In genomic region chr12:41558956-41559735, GRCm38 (mm10) we compare ENCODE assay signal across 10 mouse cellular contexts.
DNase-seq lines count a peak whose midpoint lies in the region; ATAC-seq lines count a peak whose summit lies in the region.
"Had no signal": no experiment of that assay in that cellular context is flagged by ENCODE, and none has a peak within 500 bp of the region (broad histone marks: within the 10 kb centered on the region; RNA-seq: fewer than 3 reads in every experiment).

No protein-coding gene starts in this region.

- no peak overlapping the region for H3K9ac ChIP-seq in hindbrain, embryonic 12.5 days
- no peak overlapping the region for H3K9ac ChIP-seq in forebrain, embryonic 11.5 days (ENCODE audit: low read length)
- H3K9ac ChIP-seq in kidney, embryonic 15.5 days, result no peak overlapping the region
- H3K9ac ChIP-seq: limb, embryonic 13.5 days had no signal

- H3K9me3 ChIP-seq in hindbrain, embryonic 12.5 days (replicated peaks), result no peaks in the 10 kb centered on the region
- H3K9me3 ChIP-seq in hindbrain, embryonic 10.5 days, result no peaks in the 10 kb centered on the region
- H3K9me3 ChIP-seq in forebrain, embryonic 11.5 days (ENCODE audit: control insufficient read depth, low read length), result no peaks in the 10 kb centered on the region
- no peaks in the 10 kb centered on the region for H3K9me3 ChIP-seq in kidney, embryonic 15.5 days (replicated peaks)
- H3K9me3 ChIP-seq in heart, embryonic 10.5 days, result no peaks in the 10 kb centered on the region
- H3K9me3 ChIP-seq: limb, embryonic 13.5 days had no signal

- WGBS in hindbrain, embryonic 12.5 days, result 27% methylated on average over 5 of the region's 5 CpGs
- WGBS in hindbrain, embryonic 10.5 days, result 21% methylated on average over 5 of the region's 5 CpGs
- 8% methylated on average over 5 of the region's 5 CpGs for WGBS in forebrain, embryonic 11.5 days
- 46% methylated on average over 5 of the region's 5 CpGs for WGBS in kidney, embryonic 15.5 days
- WGBS in heart, embryonic 10.5 days, result 36% methylated on average over 5 of the region's 5 CpGs

- H3K27me3 ChIP-seq in hindbrain, embryonic 12.5 days, result no peaks in the 10 kb centered on the region
- H3K27me3 ChIP-seq in hindbrain, embryonic 10.5 days (ENCODE audit: insufficient read depth, poor library complexity, severe bottlenecking), result no peaks in the 10 kb centered on the region
- no peaks in the 10 kb centered on the region for H3K27me3 ChIP-seq in forebrain, embryonic 11.5 days (ENCODE audit: control insufficient read depth, insufficient read depth, low read length)
- no peaks in the 10 kb centered on the region for H3K27me3 ChIP-seq in kidney, embryonic 15.5 days
- H3K27me3 ChIP-seq in heart, embryonic 10.5 days (ENCODE audit: insufficient read depth, poor library complexity, severe bottlenecking), result no peaks in the 10 kb centered on the region
- H3K27me3 ChIP-seq: limb, embryonic 13.5 days had no signal

- H3K4me2 ChIP-seq in hindbrain, embryonic 12.5 days (replicated peaks), result no peak overlapping the region
- no peak overlapping the region for H3K4me2 ChIP-seq in forebrain, embryonic 11.5 days (ENCODE audit: low read depth, low read length, severe bottlenecking)
- no peak overlapping the region for H3K4me2 ChIP-seq in kidney, embryonic 15.5 days
- H3K4me2 ChIP-seq: limb, embryonic 13.5 days had no signal

- H3K36me3 ChIP-seq in hindbrain, embryonic 12.5 days, result no peaks in the 10 kb centered on the region
- no peaks in the 10 kb centered on the region for H3K36me3 ChIP-seq in hindbrain, embryonic 10.5 days
- no peaks in the 10 kb centered on the region for H3K36me3 ChIP-seq in forebrain, embryonic 11.5 days (ENCODE audit: control insufficient read depth, insufficient read depth, low read length)
- H3K36me3 ChIP-seq in kidney, embryonic 15.5 days, result no peaks in the 10 kb centered on the region
- H3K36me3 ChIP-seq in heart, embryonic 10.5 days, result no peaks in the 10 kb centered on the region
- H3K36me3 ChIP-seq: limb, embryonic 13.5 days had no signal

- DNase-seq in hindbrain, embryonic 10.5 days (ENCODE audit: low spot score), result no peak
- peak; percentile 50 for DNase-seq in forebrain, embryonic 11.5 days (ENCODE audit: low spot score)
- DNase-seq in retina, embryonic 14.5 days (ENCODE audit: low spot score), result peak; percentile 42
- no peak for DNase-seq in adipocyte (ENCODE audit: low spot score)
- no peak for DNase-seq in thymus, postnatal 36 days
- DNase-seq in heart, embryonic 10.5 days (ENCODE audit: low spot score), result no peak
- DNase-seq: lung, postnatal 14 days had no signal

- peaks cover 5% of the 10 kb centered on the region for H3K4me1 ChIP-seq in hindbrain, embryonic 12.5 days
- 0 out of 2 replicates have a peak, but pooled peaks cover 7% of the 10 kb centered on the region for H3K4me1 ChIP-seq in hindbrain, embryonic 10.5 days (replicated peaks)
- peaks cover 7% of the 10 kb centered on the region; the same call in 1 of the 2 replicates for H3K4me1 ChIP-seq in forebrain, embryonic 11.5 days (replicated peaks; ENCODE audit: control insufficient read depth, insufficient read depth, low read length)
- no peaks in the 10 kb centered on the region for H3K4me1 ChIP-seq in kidney, embryonic 15.5 days
- H3K4me1 ChIP-seq in heart, embryonic 10.5 days, result peaks cover 13% of the 10 kb centered on the region

- H3K27ac ChIP-seq in hindbrain, embryonic 12.5 days, result no peak overlapping the region
- no peak overlapping the region for H3K27ac ChIP-seq in hindbrain, embryonic 10.5 days
- peak overlapping the region; percentile 6; the same call in 1 of the 2 replicates for H3K27ac ChIP-seq in forebrain, embryonic 11.5 days (ENCODE audit: low read depth, low read length)
- peak overlapping the region; percentile 45; the same call in 1 of the 2 replicates for H3K27ac ChIP-seq in kidney, embryonic 15.5 days
- H3K27ac ChIP-seq in heart, embryonic 10.5 days, result no peak overlapping the region
- H3K27ac ChIP-seq: limb, embryonic 13.5 days had no signal

- no peak overlapping the region for H3K4me3 ChIP-seq in hindbrain, embryonic 12.5 days
- H3K4me3 ChIP-seq in hindbrain, embryonic 10.5 days, result no peak overlapping the region
- no peak overlapping the region for H3K4me3 ChIP-seq in forebrain, embryonic 11.5 days (ENCODE audit: low read depth, low read length)
- no peak overlapping the region for H3K4me3 ChIP-seq in kidney, embryonic 15.5 days (replicated peaks)
- H3K4me3 ChIP-seq in heart, embryonic 10.5 days, result no peak overlapping the region
- H3K4me3 ChIP-seq: limb, embryonic 13.5 days had no signal

- peak; percentile 72; the same call in 1 of the 2 replicates for ATAC-seq in hindbrain, embryonic 12.5 days (ENCODE audit: low FRiP score)
- ATAC-seq in forebrain, embryonic 11.5 days (replicated peaks; ENCODE audit: low FRiP score), result peak; percentile 87
- peak; percentile 82; the same call in 1 of the 2 replicates for ATAC-seq in kidney, embryonic 15.5 days (replicated peaks; ENCODE audit: low FRiP score)

Comparison
In these comparisons a context has a peak if more than half of its experiments do, and no peak if none do; other contexts are left out.
1. H3K27ac ChIP-seq: peak in forebrain, embryonic 11.5 days (single experiment) and kidney, embryonic 15.5 days (single experiment); none in hindbrain, embryonic 12.5 days (single experiment), hindbrain, embryonic 10.5 days (single experiment) and heart, embryonic 10.5 days (single experiment).
2. DNase-seq: peak in forebrain, embryonic 11.5 days (single experiment) and retina, embryonic 14.5 days (single experiment); none in hindbrain, embryonic 10.5 days (single experiment), adipocyte (single experiment), thymus, postnatal 36 days (0 of 2) and heart, embryonic 10.5 days (single experiment).
3. Peak in every context shown above with its lines, with median percentiles within 50 percentile points of each other: ATAC-seq.